Mouse (Mus musculus) CD4-positive naive resting alpha-beta T cell, adult 76 days (primary cell): ENCODE data around the gene Olfr768. TPM values are rescaled to one million over a fixed set of nuclear protein-coding genes. Genes with fewer than 3 reads are reported as not detected.

Experiments used
- total RNA-seq: library from RNA; stranded (reverse); gene quantifications from one replicate; pipeline ENCODE4 v1.2.4, GENCODE M21; 2023

The Olfr768 gene
- not detected for total RNA-seq

GRCm38 (mm10) chr10:129099275-129099674 lies at the start of gene Olfr768:
Olfr768 (minus strand) TSS chr10:129099375.

GRCm38 (mm10) chr10:129138898-129139297 lies 39.7 kb upstream of the Olfr768 start, which contains the start of gene Olfr770:
Olfr770 (minus strand) TSS chr10:129138998.

GRCm38 (mm10) chr10:129117761-129118160 lies 18.6 kb upstream of the Olfr768 start, which contains the start of gene Olfr769:
Olfr769 (minus strand) TSS chr10:129117861.

GRCm38 (mm10) chr10:129082810-129083209 lies 16.4 kb downstream of the Olfr768 start, which contains the start of gene Olfr767:
Olfr767 (minus strand) TSS chr10:129082910.

GRCm38 (mm10) chr10:129068877-129069276 lies 30.3 kb downstream of the Olfr768 start, which contains the start of gene Olfr766-ps1:
Olfr766-ps1 (minus strand) TSS chr10:129068977.

GRCm38 (mm10) chr10:129049898-129050297 lies 49.3 kb downstream of the Olfr768 start, which contains the start of gene Olfr765:
Olfr765 (minus strand) TSS chr10:129049998.

Other genes starting within 250 kb of the Olfr768 start
- 10.7 TPM for gene Gdf11, start 207.7 kb downstream of the Olfr768 start, total RNA-seq
- gene Cd63, start 198.4 kb downstream of the Olfr768 start, total RNA-seq, result 1.9 TPM
- gene Rdh5, start 176.5 kb downstream of the Olfr768 start, total RNA-seq, result 13.7 TPM
- gene Bloc1s1, start 175.3 kb downstream of the Olfr768 start, total RNA-seq, result 53.3 TPM
- 14.3 TPM for gene Itga7, start 165.6 kb downstream of the Olfr768 start, total RNA-seq
- gene Mettl7b, start 138.4 kb downstream of the Olfr768 start, total RNA-seq, result not detected
- gene Olfr9, start 109.9 kb downstream of the Olfr768 start, total RNA-seq, result 1.7 TPM
- 0.23 TPM for gene Olfr763, start 88.6 kb downstream of the Olfr768 start, total RNA-seq
- not detected for gene Olfr764-ps1, start 59.5 kb downstream of the Olfr768 start, total RNA-seq
- gene Olfr765, start 49.4 kb downstream of the Olfr768 start, total RNA-seq, result not detected
- gene Olfr766-ps1, start 30.4 kb downstream of the Olfr768 start, total RNA-seq, result not detected
- not detected for gene Olfr767, start 16.5 kb downstream of the Olfr768 start, total RNA-seq
- gene Olfr769, start 18.5 kb upstream of the Olfr768 start, total RNA-seq, result not detected
- not detected for gene Olfr770, start 39.6 kb upstream of the Olfr768 start, total RNA-seq
- gene Olfr771, start 65.4 kb upstream of the Olfr768 start, total RNA-seq, result not detected
- gene Olfr772, start 78.5 kb upstream of the Olfr768 start, total RNA-seq, result not detected
- not detected for gene Olfr773, start 88.0 kb upstream of the Olfr768 start, total RNA-seq
- not detected for gene Olfr774, start 136.8 kb upstream of the Olfr768 start, total RNA-seq
- gene Olfr775, start 149.0 kb upstream of the Olfr768 start, total RNA-seq, result not detected
- not detected for gene Olfr776, start 159.8 kb upstream of the Olfr768 start, total RNA-seq
- not detected for gene Olfr777, start 172.1 kb upstream of the Olfr768 start, total RNA-seq
- gene Olfr780, start 218.7 kb upstream of the Olfr768 start, total RNA-seq, result not detected
- gene Olfr781, start 229.5 kb upstream of the Olfr768 start, total RNA-seq, result not detected
- gene Olfr782, start 249.5 kb upstream of the Olfr768 start, total RNA-seq, result not detected